Mouse (Mus musculus) kidney, postnatal 25 days (tissue): ENCODE measurements around the gene Olfr613.
"Not testable (repeated sequence)": the region's sequence is repeated elsewhere in the genome, so short reads cannot be mapped to it uniquely, and the experiment has no call there.

Experiments
- DNase-seq, 2 experiments: peaks; one replicate each; pipeline ENCODE4 v3.0.0; 2021; ENCODE audit warnings: mixed read lengths in 2 of 2

Olfr613 gene

DNA sequence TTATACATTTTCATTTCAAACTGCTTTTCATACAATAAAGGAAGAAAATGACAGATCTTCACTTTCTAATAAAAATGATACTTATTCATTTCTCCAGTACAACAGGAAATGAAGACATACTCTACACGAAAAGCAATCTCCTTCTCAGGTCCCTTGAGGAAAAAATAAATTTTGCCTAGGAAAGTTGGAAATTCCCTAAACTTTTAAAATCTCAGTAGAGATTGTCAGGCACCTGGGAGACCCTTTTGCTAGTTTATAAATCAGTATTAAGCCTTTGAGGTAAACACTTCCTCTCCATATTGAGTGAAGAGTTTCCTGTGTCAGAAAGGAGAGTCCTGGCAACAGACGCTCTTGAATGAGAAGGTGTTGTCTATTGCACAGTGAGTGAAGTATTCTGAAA is at the start of gene Olfr613:
Gene Olfr613 (plus strand): TSS at position 301 of the 400 bp plus-strand sequence.
- no peak for DNase-seq

DNA sequence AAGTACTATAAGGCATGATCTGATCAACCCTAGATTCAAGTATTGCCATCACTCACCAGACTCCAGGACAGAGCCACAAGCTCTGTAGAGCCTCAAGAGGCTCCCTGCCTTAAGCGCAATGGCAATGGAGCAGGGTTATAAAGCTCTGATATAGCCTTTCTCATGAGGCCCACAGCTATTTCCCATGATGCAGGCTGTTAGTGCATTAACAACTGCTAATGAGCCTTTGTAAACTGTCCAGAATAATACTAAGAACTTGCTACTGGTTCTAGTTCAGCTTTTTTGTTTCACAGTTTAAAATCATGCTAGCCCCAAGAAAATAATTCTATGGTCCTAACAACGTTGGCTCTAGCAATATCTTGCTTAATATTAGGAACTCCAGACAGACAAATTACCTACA is 35.9 kb upstream of the Olfr613 start, which contains the start of gene Olfr610:
Gene Olfr610 (minus strand): TSS at position 101 of the 400 bp plus-strand sequence.
- DNase-seq, result no peak

DNA sequence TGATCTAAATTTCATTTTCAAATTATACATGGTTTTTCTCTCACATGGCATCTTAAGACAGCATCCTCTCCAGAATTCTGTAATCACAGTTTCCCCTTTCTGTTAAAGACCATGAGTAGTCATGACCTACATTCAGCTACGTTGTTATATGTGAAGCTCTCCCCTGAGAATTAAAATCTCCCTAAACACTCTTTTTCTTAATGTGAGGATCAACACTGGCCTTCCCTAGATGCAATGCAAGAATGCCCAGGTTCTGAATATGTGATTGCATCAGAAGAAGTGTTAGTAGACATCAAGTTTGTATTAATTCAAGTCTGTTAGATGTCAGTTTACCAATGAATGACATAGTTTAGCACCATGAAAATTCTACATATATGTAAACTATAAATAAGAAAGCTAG is 27.1 kb upstream of the Olfr613 start, which contains the start of gene Olfr611:
Gene Olfr611 (minus strand): TSS at position 101 of the 400 bp plus-strand sequence.
- DNase-seq, result not testable (repeated sequence)

DNA sequence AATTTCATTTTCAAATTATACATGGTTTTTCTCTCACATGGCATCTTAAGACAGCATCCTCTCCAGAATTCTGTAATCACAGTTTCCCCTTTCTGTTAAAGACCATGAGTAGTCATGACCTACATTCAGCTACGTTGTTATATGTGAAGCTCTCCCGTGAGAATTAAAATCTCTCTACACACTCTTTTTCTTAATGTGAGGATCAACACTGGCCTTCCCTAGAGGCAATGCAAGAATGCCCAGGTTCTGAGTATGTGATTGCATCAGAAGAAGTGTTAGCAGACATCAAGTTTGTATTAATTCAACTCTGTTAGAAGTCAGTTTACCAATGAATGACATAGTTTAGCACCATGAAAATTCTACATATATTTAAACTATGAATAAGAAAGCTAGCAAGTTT is 5.3 kb upstream of the Olfr613 start, which contains the start of gene Olfr612:
Gene Olfr612 (minus strand): TSS at position 101 of the 400 bp plus-strand sequence.
- not testable (repeated sequence) for DNase-seq

DNA sequence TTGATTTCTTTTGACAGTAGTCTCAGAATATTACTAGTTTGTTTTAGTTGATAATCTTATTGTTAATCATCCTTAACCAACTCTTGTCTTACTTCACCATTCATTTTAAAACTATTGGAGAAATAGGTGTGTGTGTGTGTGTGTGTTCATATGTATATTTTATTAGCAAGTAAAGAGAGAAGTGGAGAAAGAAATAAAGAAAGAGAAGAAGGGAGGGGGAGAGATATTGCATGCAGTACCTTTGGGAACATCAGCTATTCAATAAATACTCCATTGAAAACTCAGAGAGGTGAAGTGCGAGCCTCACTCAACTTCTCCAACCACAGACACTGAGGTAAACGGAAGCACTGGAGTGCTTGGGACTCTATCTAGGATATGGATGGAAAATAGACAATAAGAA is 7.9 kb downstream of the Olfr613 start, which contains the start of gene Olfr615:
Gene Olfr615 (plus strand): TSS at position 301 of the 400 bp plus-strand sequence.
- no peak for DNase-seq

DNA sequence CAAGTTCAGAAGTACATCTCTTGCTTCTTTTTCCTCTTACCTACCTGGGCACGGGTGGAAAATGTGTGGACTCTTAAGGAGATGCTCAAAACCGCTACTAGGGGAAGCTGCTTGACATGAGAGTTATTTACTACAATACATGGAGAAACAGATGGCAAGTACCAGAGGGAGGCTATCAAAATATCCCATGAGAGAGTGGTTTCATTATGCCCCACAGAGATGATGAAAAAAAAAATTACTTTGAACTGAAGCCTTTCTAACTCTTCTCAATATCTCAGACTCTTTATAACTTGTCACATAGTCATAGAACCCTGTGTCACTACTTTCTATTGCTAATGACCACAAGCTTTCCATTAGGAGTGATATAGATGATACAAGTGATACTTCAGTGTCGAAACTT is 21.2 kb downstream of the Olfr613 start, which contains the start of gene Olfr616:
Gene Olfr616 (minus strand): TSS at position 101 of the 400 bp plus-strand sequence.
- DNase-seq, result no peak

DNA sequence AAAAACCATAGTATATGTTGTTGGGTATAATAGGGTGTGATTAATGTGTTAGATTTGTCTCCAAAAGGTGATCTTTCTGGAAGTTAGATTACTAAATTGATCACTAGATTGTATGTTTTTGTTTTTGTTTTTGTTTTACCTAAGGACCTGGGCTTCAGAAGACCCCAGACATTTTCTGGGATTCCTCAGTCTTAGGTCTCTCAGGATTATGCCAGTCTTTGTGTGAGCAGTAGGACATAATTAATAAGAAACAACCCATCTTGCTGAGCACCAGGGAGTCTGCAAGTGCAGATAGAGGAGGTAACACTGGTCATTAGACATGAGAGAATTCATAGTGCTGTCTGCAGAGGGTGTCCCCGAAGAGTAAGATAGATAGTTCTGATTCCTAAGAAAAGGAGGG is 24.9 kb downstream of the Olfr613 start, which contains the start of gene Olfr617:
Gene Olfr617 (plus strand): TSS at position 301 of the 400 bp plus-strand sequence.
- no peak for DNase-seq

DNA sequence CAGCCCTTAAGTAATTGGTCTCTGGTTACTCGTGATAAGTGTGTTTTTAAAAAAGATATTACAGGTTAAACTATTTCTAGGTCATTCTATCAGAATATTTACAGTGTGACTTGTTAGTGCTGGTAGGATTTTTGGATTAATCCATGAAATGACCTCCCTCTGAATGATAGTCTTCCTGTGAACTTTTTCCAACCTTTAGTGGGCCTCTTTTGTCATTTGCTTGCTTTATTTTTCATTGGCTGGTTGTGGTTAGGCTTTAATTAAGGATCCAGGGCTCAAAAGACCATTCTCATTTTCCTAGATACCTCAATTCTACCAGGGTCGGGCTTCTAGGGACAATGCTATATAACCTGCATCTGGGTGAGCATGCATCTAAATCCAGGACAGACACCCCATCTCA is 41.9 kb downstream of the Olfr613 start, which contains the start of gene Olfr618:
Gene Olfr618 (plus strand): TSS at position 301 of the 400 bp plus-strand sequence.
- DNase-seq, result no peak

DNA sequence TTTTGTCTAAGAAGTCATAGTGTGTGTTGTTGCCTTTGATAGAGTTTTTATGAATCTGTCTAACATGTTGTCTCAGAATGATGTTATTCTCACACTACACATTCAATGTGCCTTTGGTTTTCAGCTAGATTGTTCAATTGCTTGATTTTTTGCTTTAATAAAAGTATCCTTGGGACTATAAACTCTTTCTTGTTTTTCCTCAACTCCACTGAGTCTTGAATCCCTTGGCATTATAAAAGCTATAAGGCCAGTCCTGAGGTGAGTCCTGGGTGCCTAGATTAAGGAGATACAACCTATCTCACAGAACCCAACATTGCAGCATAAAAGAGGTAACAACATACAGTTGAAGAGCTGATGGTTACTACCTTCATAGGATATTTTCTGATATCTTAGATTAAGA is 52.4 kb downstream of the Olfr613 start, which contains the start of gene Olfr619:
Gene Olfr619 (plus strand): TSS at position 301 of the 400 bp plus-strand sequence.
- no peak for DNase-seq
